Mouse (Mus musculus) heart, adult 2 months (tissue): Measurements from ENCODE around the gene Samd1.

ENCODE experiments used
- CTCF ChIP-seq: fragments of 200-600 bp; IDR thresholded peaks from 2 replicates; pipeline ENCODE4 v1.8.1; 2022; ENCODE audit warnings: antibody characterized with exemption, mild to moderate bottlenecking, moderate library complexity
- EP300 ChIP-seq: fragments of 200-500 bp; IDR thresholded peaks from 2 replicates; pipeline ENCODE4 v1.6.1; 2011; ENCODE audit warnings: low read depth, low read length, control low read depth; ENCODE audit not compliant: insufficient read depth
- POLR2A ChIP-seq: fragments of 200-500 bp; IDR thresholded peaks from 2 replicates; pipeline ENCODE4 v1.6.1; 2011; ENCODE audit warnings: mild to moderate bottlenecking, low read depth, low read length, control low read depth; ENCODE audit not compliant: insufficient read depth

- TF ChIP-seq POLR2A: peak; percentile 76
- TF ChIP-seq EP300: peak; percentile 37; the same call in 1 of the 2 replicates
- TF ChIP-seq CTCF: no peak
Observed at GRCm38 (mm10) chr8:83996567-83997505, 636 bp upstream of the Samd1 start.
